Mouse (Mus musculus): ENCODE data around the gene Wdr44.

Wdr44 gene

DNA sequence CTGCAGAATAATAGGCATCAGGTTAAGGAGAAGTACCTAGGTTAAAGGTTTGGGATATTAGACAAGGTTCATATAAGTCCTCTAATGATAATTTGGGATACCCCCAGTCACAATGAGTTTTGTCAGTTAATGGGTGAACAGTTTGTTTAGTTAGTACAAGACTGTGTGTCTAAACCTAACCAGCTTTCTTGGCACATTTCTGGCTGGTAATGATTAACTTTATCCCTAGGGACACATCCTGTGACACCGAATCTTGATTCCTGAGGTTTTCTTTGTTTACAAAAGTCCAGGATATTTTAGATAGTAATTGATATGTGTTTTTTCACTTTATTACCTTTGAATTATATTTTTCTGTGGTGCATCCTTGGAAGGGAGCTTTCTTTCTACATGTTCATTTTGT lies 148.1 kb downstream of the Wdr44 start:
- no peak for DNase-seq (ENCODE audit: low spot score)

Measured in c-Kit-positive CD71-positive TER-119-positive erythroid progenitor cells, embryonic 14.5 days (primary cell).